Mouse (Mus musculus) thymus, postnatal 14 days (tissue): ENCODE data around the gene Nfkb1.
A peak's percentile ranks its signal among the peaks of the same experiment; 100 is the strongest.

Experiments used
- DNase-seq: peaks from one replicate; pipeline ENCODE4 v3.0.0; 2021

Nfkb1 gene

DNA sequence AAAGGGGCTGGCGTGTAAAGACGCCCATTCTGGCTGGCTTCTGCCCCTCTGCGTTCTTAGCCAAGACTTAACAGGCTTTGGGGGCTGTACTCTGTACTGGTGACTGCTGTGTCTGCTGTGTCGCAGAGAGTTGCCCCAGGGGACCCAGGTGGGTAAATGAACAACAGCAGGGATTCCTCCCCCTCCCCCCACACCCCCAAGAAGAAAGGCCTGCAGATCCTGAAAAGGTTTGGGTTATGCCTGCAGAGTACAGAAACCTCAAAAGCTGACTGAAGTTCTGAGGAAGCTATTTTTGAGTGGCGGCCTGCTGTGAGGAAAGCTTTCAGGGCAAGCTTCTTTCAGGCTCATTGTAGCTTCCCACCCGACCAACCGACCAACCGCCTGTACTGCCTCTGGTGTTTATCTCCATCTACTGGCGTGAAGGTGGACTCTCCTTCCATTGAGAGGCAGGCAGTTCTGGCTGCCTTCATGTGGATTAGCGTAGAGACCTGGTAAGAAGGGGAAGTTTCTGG is 109.7 kb downstream of the Nfkb1 start:
- peak; percentile 58 for DNase-seq

DNA sequence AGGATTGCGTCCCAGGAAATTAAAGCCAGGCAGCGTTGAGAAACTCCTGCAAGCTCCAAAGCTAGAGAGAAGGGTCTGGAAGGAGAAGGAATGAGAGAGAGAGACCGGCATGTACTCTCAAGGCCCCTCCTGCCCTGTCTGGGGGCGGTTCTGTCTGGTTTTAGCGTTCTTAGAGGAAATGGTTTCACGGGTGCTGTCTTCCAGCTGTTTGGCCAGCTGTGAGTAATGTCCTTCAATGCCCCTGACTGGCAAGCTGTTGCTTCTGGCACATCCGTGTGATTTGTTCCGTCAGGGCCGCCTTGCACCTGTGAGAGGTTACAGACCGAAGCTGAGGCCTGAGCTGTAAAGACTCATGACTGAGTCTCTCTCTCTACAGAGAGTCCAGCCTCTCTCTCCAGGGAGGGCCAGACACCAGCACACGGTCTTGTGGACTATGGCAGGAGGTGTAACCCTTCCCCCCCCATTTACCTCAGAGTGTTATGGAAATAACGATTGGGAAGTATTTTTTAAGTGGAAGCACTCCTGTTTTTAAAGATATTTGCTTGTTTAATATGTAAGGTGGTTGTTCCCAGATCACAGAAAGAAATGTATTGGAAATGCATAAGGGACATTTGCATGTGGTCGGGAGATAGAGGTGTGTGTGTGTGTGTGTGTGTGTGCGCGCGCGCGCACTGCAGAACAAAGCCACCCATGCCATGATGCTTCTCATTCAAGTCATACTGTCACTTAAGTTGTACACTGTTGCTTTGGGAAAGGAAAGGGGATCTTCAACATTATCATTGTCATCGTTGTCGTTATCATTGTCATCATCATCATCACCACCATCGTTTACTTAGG is 110.7 kb downstream of the Nfkb1 start:
- peak; percentile 39 for DNase-seq

DNA sequence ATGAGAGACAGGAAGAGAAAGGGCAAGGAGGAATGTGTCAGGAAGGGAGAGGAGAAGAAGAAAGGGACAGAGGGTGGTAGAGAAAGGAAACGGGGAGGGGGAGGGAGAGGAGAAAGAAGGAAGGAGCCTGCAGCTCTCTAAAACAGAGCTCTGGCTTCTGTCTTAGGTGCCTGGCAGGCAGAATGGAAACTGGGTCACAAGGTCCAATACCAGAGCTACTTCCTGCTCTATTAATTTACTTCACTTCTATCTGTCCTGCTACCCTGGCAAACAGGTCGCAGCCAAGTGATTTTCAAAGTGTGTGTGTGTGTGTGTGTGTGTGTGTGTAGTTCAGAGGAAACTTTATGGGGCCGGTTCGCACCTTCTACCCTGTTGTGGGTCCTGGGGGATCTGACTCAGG is 112.2 kb downstream of the Nfkb1 start:
- DNase-seq: no peak

DNA sequence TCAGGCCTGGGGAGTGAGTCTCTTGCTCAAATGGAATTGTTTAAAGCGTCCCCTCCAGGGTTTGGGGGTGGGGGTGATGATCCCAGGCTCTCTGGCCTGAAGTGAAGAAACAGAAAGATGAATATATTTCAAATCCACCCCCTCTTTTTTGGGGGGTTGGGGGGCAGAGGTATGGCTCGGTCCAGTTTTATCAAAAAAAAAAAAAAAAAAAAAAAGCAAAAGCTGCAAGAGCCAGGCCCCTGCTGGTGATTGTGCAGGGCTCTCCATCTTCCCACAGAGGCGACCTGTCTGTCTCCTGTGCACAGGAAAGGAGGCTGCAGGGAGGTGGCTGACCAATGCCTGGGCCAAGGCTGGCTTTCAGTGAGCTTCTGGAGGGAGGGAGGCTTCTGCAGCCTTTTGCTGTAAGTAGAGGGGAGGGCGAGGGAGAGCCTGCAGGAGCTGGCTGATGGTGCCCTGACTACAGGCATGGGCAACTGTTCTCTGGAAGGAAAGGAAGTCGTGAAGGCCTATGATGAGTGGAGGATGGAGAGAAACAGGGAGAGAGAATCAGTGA is 112.7 kb downstream of the Nfkb1 start:
- no peak for DNase-seq

DNA sequence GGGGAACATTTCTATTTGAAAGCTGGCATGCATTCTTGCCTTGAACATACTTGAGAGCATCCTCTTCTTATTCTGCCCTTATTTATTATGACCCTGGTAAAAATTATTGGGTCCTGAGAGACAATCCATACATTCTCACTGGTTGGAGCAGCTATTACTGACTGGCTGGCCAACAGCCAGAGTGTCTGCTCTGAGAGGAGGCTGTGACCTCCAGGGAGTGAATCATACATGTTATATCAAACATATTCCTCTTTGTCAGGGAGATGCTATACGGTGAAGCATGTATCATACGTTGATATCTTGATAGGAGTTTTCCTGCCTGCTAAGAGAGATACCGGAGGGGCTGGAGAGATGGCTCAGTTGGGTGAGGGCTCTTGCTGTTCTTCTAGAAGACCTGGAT is 116.2 kb downstream of the Nfkb1 start:
- DNase-seq: no peak

DNA sequence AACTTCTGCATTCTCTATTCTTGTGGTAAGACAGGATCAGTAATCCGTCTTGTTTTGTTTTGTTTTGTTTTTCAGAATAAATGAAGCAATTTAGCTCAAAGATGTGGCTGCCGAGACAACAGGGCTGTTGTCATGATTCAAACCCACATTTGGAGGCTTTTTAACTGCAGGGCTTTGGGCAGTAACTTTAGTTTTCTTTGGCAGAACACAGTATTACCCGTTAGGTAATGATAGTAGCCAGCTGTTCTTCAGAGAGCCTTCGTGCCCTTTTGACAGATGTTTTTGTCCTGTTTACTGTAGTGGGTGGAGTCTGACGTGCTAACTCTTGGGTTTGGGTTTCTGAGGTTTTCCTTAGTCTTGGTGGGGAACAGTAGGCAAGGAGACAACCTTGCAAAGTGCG is 118.3 kb downstream of the Nfkb1 start:
- no peak for DNase-seq

DNA sequence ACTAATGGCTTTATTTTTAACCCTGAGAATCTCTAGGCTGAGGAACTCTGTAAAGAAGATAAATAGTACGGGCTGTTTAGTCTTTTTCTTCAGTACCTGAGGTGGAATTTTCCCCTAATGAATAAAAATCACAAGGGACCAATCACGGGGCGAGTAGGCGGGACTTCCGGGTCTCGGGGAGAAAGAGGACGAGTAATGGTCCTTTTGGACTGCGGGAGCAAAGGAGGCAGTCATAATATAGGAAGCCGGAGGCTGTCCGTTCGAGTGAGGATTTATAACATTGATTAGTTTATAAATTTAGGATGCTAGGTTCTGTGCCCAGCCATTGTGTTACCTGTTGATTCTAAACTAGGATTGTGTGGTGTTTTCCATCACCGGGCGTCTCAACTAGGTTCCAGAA is 119.8 kb downstream of the Nfkb1 start:
- DNase-seq: no peak

DNA sequence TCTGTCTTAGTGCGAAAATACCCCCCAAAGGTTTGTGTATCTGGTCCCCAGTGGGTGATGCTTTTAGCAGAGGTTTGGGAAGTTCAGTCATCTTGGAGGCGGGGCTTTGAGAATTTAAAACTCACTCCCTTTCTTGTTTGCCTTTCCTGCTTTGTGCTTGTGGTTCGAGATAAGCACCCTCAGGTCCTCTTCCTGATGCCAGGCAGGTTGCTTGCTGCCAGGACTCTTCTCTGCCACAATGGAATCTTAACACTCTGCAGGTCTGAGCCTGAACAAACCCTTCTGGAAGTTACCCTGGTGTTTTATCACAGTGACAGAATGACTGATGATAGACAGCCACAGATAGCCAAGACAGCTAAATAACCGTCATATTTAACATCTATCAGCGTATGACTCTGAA is 122.7 kb downstream of the Nfkb1 start:
- DNase-seq: no peak

DNA sequence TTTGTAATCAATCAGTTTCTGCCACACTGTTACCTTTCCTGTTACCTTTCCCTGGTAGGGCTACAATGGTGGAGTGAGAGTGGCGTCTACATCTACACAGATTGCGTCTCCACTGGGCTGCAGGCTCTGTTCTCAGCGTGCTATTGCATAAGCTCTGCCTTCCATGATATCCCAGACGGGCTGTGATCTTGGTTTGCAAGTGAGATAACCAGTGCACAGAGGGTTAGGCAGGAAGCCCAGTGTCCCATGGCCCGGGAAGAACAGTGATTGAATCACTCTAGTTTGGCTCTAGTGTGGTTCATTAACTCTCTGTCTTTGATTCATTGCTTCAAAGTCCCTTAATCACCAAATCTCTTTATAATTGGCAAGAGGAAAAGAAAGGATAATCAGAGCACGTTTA is 123.5 kb downstream of the Nfkb1 start:
- no peak for DNase-seq

DNA sequence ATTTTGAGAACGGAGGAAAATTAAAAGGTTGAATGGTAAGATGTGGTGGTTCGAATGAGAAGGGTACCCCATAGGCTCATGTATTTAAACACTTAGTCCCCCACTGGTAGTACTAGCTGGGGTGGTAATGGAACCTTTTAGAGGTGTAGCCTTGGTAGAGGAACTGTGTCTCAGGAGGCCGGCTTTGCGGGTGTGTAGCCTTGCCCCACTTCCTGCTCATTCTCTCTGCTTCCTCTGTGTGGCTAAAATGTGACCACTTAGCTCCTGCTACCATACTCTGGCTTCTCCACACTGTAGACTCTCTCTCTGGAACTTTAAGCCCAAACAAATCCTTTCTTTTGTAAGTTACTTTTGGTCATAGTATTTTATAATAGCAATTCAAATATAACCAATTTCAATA is 126.0 kb downstream of the Nfkb1 start:
- peak; percentile 23 for DNase-seq

DNA sequence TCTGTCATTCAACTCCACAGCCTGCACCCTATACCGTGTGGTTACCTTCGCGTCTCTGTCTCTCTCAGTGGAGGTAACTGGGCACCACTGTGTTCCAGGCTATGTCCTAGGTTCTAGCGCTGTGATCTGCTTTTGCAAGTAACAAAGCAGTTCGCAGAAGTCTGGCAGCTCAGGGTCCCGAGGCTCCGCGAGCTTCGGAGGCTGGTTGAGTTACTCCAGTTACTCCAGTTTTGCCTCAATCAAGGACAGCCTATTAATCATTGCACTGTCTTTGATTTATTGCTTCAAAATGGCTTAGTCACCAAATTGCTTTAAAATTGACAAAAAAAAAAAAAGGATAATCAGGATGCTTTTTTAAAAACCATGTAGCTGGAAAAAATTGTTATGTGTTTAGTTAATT is 126.6 kb downstream of the Nfkb1 start:
- no peak for DNase-seq

DNA sequence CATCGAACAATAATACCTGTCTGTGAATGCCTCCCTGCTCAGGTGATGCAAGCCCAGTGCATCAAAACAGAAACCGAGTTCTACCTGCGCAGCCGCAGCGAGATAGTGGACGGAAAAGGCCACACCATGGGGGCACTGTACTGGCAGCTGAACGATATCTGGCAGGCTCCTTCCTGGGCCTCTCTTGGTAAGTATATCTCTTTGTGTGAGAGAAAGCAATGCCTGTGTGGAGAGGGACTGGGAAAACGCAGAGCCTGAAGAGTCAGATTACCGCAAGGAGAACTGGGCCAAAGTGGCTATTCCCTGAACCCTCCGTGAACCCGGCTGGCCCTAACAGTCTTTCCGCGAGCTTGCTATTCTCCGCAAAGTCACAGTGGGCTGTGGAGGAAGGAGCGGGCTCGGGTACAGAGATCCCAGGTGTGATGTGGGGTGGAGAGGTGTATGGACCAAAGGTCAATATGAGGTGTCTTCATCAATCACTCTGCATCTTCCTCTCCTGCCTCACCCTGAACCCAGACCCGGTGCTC is 128.1 kb downstream of the Nfkb1 start:
- DNase-seq: no peak

DNA sequence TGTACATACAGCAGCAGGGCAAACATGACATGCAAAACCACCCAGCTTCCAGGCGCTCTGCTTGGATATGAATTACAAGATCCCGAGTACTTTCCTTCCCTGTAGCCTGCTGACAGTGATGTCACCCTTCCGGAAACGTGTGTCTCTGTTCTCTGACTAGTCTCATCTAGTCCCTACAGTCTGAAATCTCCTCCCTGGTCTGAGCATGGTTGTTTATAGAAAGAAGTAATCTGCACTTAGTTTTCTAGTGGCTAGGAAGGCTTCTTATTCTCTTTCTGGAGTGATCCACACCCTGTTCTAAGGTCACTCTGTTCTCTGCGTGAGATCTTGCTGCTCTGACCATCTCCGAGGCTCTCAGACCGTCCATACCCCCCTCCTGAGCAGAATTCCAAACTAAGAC is 129.3 kb downstream of the Nfkb1 start:
- DNase-seq: no peak

DNA sequence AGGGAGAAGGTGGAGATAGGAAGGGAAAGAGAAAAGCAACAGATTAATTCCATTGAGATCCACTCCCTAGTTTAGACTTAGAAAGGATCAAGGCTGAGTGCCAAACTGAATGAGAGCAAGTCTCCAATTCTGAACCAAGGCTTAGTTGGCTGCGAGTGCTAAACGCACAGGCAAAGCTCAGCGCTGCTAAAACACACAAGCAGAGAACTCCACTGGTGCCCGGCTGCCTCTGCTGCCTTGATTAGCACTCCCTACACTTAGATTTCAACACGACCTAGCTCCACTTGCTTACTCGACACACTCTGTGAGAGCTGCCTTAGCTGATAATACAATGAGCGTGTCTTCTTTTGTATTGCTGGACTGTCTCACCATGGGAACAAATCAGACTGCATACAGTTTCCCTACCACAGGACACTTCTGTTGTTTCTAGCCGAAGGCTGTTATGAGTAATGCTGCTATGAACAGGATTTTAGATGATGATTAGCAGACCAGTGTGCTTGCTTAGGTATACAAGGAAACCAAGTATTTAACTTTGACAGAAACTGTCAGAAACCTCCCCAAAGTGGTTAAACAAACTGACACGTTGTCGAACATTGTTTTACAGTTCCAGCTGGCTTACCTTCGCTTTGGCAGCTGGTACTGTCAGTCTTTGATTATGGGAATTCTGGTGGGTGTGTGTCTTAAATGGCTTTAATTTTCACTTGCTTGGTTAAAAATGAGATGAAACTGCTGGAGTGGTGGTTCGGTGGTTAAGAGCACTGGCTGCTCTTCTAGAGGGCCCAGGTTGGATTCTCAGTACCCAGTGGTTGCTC is 134.3 kb downstream of the Nfkb1 start:
- DNase-seq: no peak

DNA sequence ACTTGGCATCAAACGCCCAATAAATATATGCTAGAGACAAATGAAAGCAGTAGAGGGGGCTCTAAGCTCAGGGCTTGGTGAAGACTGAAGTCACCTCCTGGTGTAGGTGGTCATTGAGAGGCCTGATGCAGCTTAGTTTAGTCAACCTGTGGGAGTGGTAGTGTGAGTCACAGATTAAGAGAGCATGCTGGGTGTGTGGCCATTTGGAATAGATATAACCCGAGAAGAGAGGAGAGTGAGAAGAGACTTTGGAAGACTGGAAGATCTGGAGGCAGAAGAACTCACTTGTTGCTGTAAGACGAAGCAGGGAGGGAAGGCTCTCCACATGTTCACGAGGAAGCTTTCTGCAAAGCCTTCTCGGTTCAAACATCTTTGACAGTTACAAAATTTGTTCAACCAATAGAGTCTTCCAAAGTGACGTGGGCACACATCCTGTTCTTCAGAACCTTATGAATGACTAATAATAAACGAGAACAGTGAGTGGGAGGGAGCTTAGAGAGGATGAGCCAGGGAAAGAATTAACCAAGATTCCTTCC is 135.2 kb downstream of the Nfkb1 start:
- peak; percentile 30 for DNase-seq

DNA sequence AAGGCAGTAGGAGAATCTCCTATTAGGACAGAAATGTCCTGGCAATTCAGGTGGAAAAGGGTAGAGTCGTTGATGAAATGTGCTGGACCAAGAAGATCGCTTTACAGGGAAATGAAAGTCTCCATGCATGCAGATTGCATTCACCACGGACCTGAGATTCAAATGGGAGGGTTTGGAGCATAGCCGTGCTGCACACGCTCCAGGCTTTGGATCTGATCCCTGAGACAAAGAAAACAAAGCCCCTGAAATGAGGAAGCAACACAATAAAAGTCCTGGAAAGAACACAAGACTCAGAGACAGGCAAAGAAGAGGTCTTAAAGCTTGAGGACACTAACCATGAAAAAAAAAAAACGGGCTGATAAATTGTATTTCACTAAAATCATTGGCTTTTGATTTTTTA is 136.2 kb downstream of the Nfkb1 start:
- DNase-seq: no peak

DNA sequence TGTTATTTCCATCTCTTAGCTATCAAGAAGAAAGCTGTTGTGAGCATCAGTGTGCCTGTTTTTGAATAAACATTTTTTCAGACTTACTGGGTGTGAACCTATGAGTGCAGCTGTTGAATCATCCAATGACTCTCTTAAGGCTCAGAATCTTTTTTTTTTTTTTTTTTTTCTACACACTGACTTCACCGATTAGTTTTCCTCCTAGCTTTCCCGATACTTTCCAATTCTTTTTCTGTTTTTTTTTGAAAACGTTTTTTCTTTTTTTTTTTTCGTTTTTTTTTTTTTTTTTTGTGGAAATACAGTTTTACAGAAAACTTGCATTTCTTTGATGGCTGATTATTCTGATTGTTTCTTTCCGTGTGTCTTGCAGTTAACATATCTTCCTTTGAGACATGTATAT is 138.5 kb downstream of the Nfkb1 start:
- no peak for DNase-seq

DNA sequence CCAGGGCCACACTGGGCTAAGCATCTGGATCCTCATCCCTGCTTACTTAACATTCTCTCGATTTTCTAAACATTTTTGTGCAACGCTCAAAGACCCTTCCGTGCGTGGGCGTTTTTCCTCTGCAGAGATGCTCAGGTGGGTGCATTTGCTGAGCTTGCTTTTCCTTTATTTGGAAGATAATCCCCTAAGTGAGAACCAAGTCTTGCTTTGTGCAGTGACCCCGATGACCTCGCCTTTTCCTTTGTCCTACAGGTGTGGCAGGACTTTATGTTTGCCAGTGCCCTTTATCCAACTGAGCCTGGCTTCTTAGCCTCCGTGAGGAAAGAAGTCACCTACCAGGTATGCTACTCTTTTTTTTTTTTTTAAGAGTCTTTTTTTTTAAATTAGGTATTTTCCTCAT is 144.0 kb downstream of the Nfkb1 start:
- no peak for DNase-seq

DNA sequence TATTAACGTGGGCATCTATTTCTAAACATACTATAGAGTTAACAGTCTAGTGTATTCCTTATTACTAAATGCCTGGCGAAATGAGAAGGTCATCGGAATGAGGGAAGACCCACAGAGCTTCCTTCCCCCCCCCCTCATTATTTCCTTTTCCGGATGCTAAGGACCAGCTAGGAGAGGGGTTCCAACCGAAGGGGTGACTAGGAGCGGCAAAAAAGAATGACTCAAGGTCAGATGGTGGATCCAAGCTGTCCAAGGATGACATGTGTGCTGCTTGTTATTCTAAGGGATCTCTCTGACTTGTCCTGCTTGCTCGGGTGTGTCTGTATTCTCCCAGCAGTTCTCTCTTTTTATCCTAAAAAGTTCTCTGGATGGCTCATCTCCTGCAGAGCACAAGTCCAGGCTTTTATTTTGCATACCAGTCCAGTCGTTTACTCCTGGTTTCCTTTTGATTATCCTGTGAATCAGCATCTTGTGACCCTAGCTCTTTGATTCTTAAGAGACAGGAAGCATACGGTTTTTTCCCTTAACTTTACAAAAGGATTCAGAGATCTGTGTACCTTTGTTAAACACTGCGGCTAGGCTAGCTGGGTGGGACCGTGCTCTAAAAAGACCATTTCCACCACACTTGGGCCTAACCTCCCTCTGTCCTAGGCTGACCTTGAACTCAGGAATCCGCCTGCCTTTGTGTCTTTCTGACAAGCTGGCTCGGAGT is 145.0 kb downstream of the Nfkb1 start:
- no peak for DNase-seq
